Mouse (Mus musculus) heart, embryonic 14.5 days (tissue): ENCODE data around the gene Sec14l2. TPM values are rescaled to one million over a fixed set of nuclear protein-coding genes. Genes with fewer than 3 reads are reported as not detected.
A peak's percentile ranks its signal among the peaks of the same experiment; 100 is the strongest.

Experiments
- ATAC-seq: fragments of 200-750 bp; cut with Nextera tagmentation; 2 replicates; pipeline ENCODE4 v1.8.0; 2017; ENCODE audit warnings: low read depth, moderate TSS enrichment; ENCODE audit not compliant: insufficient number of reproducible peaks, insufficient read depth, low FRiP score
- H3K27ac ChIP-seq, 2 experiments: fragments of 200-500 bp in 1 of 2; fragments of 300-500 bp in 1 of 2; sonication (generic) in 1 of 2; replicated peaks in 1 of 2; 2 replicates each; pipeline ENCODE4 v1.5.1; 2012 to 2014; ENCODE audit warnings: low read depth in 2 of 2, low read length in 2 of 2, control low read depth in 1 of 2, mild to moderate bottlenecking in 1 of 2, mixed read lengths in 1 of 2; ENCODE audit not compliant: control insufficient read depth in 1 of 2, insufficient read depth in 1 of 2
- H3K27me3 ChIP-seq: fragments of 300-500 bp; sonication (generic); 2 replicates; pipeline ENCODE4 v1.6.1; 2014; ENCODE audit warnings: mild to moderate bottlenecking, low read length, control low read depth; ENCODE audit not compliant: control insufficient read depth, insufficient read depth
- H3K36me3 ChIP-seq: fragments of 300-500 bp; sonication (generic); 2 replicates; pipeline ENCODE4 v1.6.1; 2014; ENCODE audit warnings: mild to moderate bottlenecking, control low read depth, low read length, mixed read lengths; ENCODE audit not compliant: control insufficient read depth, insufficient read depth
- H3K4me1 ChIP-seq, 2 experiments: fragments of 200-500 bp in 1 of 2; fragments of 300-500 bp in 1 of 2; sonication (generic) in 1 of 2; 2 replicates each; pipeline ENCODE4 v1.6.1; 2012 to 2014; ENCODE audit warnings: low read length in 2 of 2, control low read depth in 1 of 2, mixed read lengths in 1 of 2; ENCODE audit not compliant: control insufficient read depth in 2 of 2, insufficient read depth in 2 of 2
- H3K4me2 ChIP-seq: fragments of 300-500 bp; sonication (generic); 2 replicates; pipeline ENCODE4 v1.6.1; 2014; ENCODE audit warnings: mild to moderate bottlenecking, low read length
- H3K4me3 ChIP-seq, 2 experiments: fragments of 200-500 bp in 1 of 2; fragments of 300-500 bp in 1 of 2; sonication (generic) in 1 of 2; 2 replicates each; pipeline ENCODE4 v1.5.1; 2012 to 2014; ENCODE audit warnings: low read length in 2 of 2, mild to moderate bottlenecking in 2 of 2, control low read depth in 1 of 2, low read depth in 1 of 2, moderate library complexity in 1 of 2; ENCODE audit not compliant: control insufficient read depth in 1 of 2, insufficient read depth in 1 of 2
- H3K9ac ChIP-seq: fragments of 300-500 bp; sonication (generic); 2 replicates; pipeline ENCODE4 v1.6.1; 2014; ENCODE audit warnings: mild to moderate bottlenecking, low read length
- H3K9me3 ChIP-seq: fragments of 300-500 bp; sonication (generic); 2 replicates; pipeline ENCODE4 v1.6.1; 2016; ENCODE audit warnings: low read length, control low read depth; ENCODE audit not compliant: control insufficient read depth
- WGBS: fragments of 180-500 bp; shearing (Covaris S2); extraction: QIAGEN DNeasy Blood & Tissue Kit; methylation state at CpG from one replicate; pipeline ENCODE4 v1.1.7; 2014; 5-methylcytosine and 5-hydroxymethylcytosine counted together
- polyA plus RNA-seq: library from polyadenylated mRNA; unstranded; fragments of >200 nt; fragmentation: Nextera tagmentation; extraction: Ambion mirVana; gene quantifications from 2 replicates; pipeline ENCODE4 v1.2.1, GENCODE M21; 2014

Gene Sec14l2
- polyA plus RNA-seq = 0.58 TPM in 2 replicates

- no peak within 1 kb of the TSS for H3K9ac ChIP-seq
- H3K27me3 ChIP-seq = 0 out of 2 replicates have a peak, but pooled peaks cover 6% of the 10 kb centered on the region
- peaks cover 13 to 20% of the 10 kb centered on the region in 2 experiments for H3K4me1 ChIP-seq
- no peaks in the 10 kb centered on the region for H3K36me3 ChIP-seq
- 72% methylated on average over 10 of the region's 10 CpGs for WGBS
- no peak within 1 kb of the TSS for H3K27ac ChIP-seq
- no peak within 1 kb of the TSS for H3K4me3 ChIP-seq
- no peak for ATAC-seq
- peaks cover 19% of the 10 kb centered on the region for H3K9me3 ChIP-seq
- H3K4me2 ChIP-seq = no peak within 1 kb of the TSS
These were observed at the start of gene Sec14l2 for GRCm38 (mm10) chr11:4122742-4123579. Gene Sec14l2 (minus strand): TSS chr11:4123415.

GRCm38 (mm10) chr11:4166467-4167090, 43.4 kb upstream of the Sec14l2 start:
- WGBS = 92% methylated on average over 7 of the region's 7 CpGs
- no peak overlapping the region for H3K27ac ChIP-seq
- peaks cover 100% of the 10 kb centered on the region for H3K36me3 ChIP-seq

GRCm38 (mm10) chr11:4164701-4165100, 41.5 kb upstream of the Sec14l2 start:
- Histone ChIP-seq H3K4me1 (peaks cover 0 to 30% of the 10 kb centered on the region in 2 experiments; a peak in 2 of 4 replicates), H3K36me3 (peaks cover 86% of the 10 kb centered on the region), H3K9me3 (no peaks in the 10 kb centered on the region), H3K27me3 (no peaks in the 10 kb centered on the region), H3K9ac (no peak overlapping the region), H3K4me3 (no peak overlapping the region), H3K4me2 (no peak overlapping the region), H3K27ac (no peak overlapping the region)
- 87% methylated on average over 2 of the region's 2 CpGs for WGBS
- no peak for ATAC-seq

More at GRCm38 (mm10) chr11:4166467-4167090, 43.4 kb upstream of the Sec14l2 start:
- no peak overlapping the region for H3K9ac ChIP-seq
- no peaks in the 10 kb centered on the region for H3K9me3 ChIP-seq
- H3K4me1 ChIP-seq = peaks cover 0 to 19% of the 10 kb centered on the region in 2 experiments; a peak in 2 of 4 replicates
- H3K4me2 ChIP-seq = no peak overlapping the region
- no peaks in the 10 kb centered on the region for H3K27me3 ChIP-seq
- no peak for ATAC-seq
- H3K4me3 ChIP-seq = no peak overlapping the region

GRCm38 (mm10) chr11:4160758-4161480, 37.7 kb upstream of the Sec14l2 start:
- 6% methylated on average over 15 of the region's 15 CpGs for WGBS
- Histone ChIP-seq H3K27ac (peak overlapping the region; percentile 83 to 94; a peak in 3 of 4 replicates), H3K4me3 (peak overlapping the region; percentile 74 to 91), H3K9me3 (no peaks in the 10 kb centered on the region), H3K4me1 (peaks cover 0 to 36% of the 10 kb centered on the region in 2 experiments; a peak in 2 of 4 replicates), H3K9ac (peak overlapping the region; percentile 82), H3K27me3 (no peaks in the 10 kb centered on the region), H3K36me3 (peaks cover 51% of the 10 kb centered on the region), H3K4me2 (peak overlapping the region; percentile 91)
- no peak for ATAC-seq

GRCm38 (mm10) chr11:4159808-4160708, 36.8 kb upstream of the Sec14l2 start, which contains the start of the genes Ccdc157 and Sf3a1:
Gene Ccdc157 (minus strand): TSS chr11:4160293.
Gene Sf3a1 (plus strand): TSS chr11:4160350.
- ATAC-seq = peak; percentile 95
- Histone ChIP-seq H3K27ac (peak within 1 kb of the TSS; percentile 83 to 94), H3K36me3 (peaks cover 42% of the 10 kb centered on the region), H3K27me3 (no peaks in the 10 kb centered on the region), H3K4me3 (peak within 1 kb of the TSS; percentile 74 to 91), H3K9me3 (no peaks in the 10 kb centered on the region), H3K4me2 (peak within 1 kb of the TSS; percentile 91), H3K9ac (peak within 1 kb of the TSS; percentile 82), H3K4me1 (peaks cover 0 to 36% of the 10 kb centered on the region in 2 experiments; a peak in 2 of 4 replicates)
- 2% methylated on average over 54 of the region's 54 CpGs for WGBS

- Histone ChIP-seq H3K9ac (no peak overlapping the region), H3K9me3 (no peaks in the 10 kb centered on the region), H3K27me3 (no peaks in the 10 kb centered on the region), H3K27ac (no peak overlapping the region), H3K4me1 (peaks cover 0 to 28% of the 10 kb centered on the region in 2 experiments; a peak in 2 of 4 replicates), H3K4me3 (no peak overlapping the region), H3K4me2 (no peak overlapping the region), H3K36me3 (peaks cover 28% of the 10 kb centered on the region)
- WGBS = 58% methylated on average over 3 of the region's 3 CpGs
- no peak for ATAC-seq
These were observed 35.5 kb upstream of the Sec14l2 start for GRCm38 (mm10) chr11:4158676-4159075.
